Mouse (Mus musculus): ENCODE results near the gene C330007P06Rik. TPM values are rescaled to one million over a fixed set of nuclear protein-coding genes. Genes with fewer than 3 reads are reported as not detected.
"Not testable (repeated sequence)": the region's sequence is repeated elsewhere in the genome, so short reads cannot be mapped to it uniquely, and the experiment has no call there.

The C330007P06Rik gene
- polyA plus RNA-seq, 1 experiment from 2014 or later, result 32.2 TPM

- not testable (repeated sequence) for H3K4me1 ChIP-seq (replicated peaks; ENCODE audit: control insufficient read depth, insufficient read depth, low read length); DNase-seq (ENCODE audit: low spot score); ATAC-seq (replicated peaks; ENCODE audit: low FRiP score); H3K9me3 ChIP-seq (ENCODE audit: control insufficient read depth, low read length); H3K4me2 ChIP-seq; H3K9ac ChIP-seq (ENCODE audit: low read depth, low read length); H3K27ac ChIP-seq (ENCODE audit: low read depth, low read length); H3K27me3 ChIP-seq (replicated peaks; ENCODE audit: control insufficient read depth, insufficient read depth, low read length); H3K4me3 ChIP-seq (ENCODE audit: low read depth, low read length); H3K36me3 ChIP-seq (ENCODE audit: control insufficient read depth, insufficient read depth, low read length)
- 8% methylated on average over 1 of the region's 1 CpGs for WGBS
Observed at GRCm38 (mm10) chrX:36898931-36899330, 25.0 kb upstream of the C330007P06Rik start.

- H3K9ac ChIP-seq (ENCODE audit: low read depth, low read length), result no peak overlapping the region
- no peaks in the 10 kb centered on the region for H3K4me1 ChIP-seq (replicated peaks; ENCODE audit: control insufficient read depth, insufficient read depth, low read length)
- no peak overlapping the region for H3K4me2 ChIP-seq
- H3K9me3 ChIP-seq (ENCODE audit: control insufficient read depth, low read length), result no peaks in the 10 kb centered on the region
- H3K4me3 ChIP-seq (ENCODE audit: low read depth, low read length), result no peak overlapping the region
- ATAC-seq (replicated peaks; ENCODE audit: low FRiP score) (no peak), DNase-seq (ENCODE audit: low spot score) (no peak)
- WGBS, result 85% methylated on average over 1 of the region's 1 CpGs
- no peak overlapping the region for H3K27ac ChIP-seq (ENCODE audit: low read depth, low read length)
- no peaks in the 10 kb centered on the region for H3K27me3 ChIP-seq (replicated peaks; ENCODE audit: control insufficient read depth, insufficient read depth, low read length)
- peaks cover 3% of the 10 kb centered on the region; the same call in 1 of the 2 replicates for H3K36me3 ChIP-seq (ENCODE audit: control insufficient read depth, insufficient read depth, low read length)
Observed at GRCm38 (mm10) chrX:36884719-36885118, 10.8 kb upstream of the C330007P06Rik start.

- H3K36me3 ChIP-seq (ENCODE audit: control insufficient read depth, insufficient read depth, low read length), result no peaks in the 10 kb centered on the region
- H3K9me3 ChIP-seq (ENCODE audit: control insufficient read depth, low read length), result no peaks in the 10 kb centered on the region
- peak overlapping the region; percentile 73 for H3K4me2 ChIP-seq
- peak overlapping the region; percentile 76 for H3K4me3 ChIP-seq (ENCODE audit: low read depth, low read length)
- WGBS, result 11% methylated on average over 36 of the region's 36 CpGs
- peak overlapping the region; percentile 41; the same call in 1 of the 2 replicates for H3K27ac ChIP-seq (ENCODE audit: low read depth, low read length)
- no peaks in the 10 kb centered on the region for H3K4me1 ChIP-seq (replicated peaks; ENCODE audit: control insufficient read depth, insufficient read depth, low read length)
- peak overlapping the region; percentile 81 for H3K9ac ChIP-seq (ENCODE audit: low read depth, low read length)
- ATAC-seq (replicated peaks; ENCODE audit: low FRiP score) (peak; percentile 50), DNase-seq (ENCODE audit: low spot score) (no peak)
- H3K27me3 ChIP-seq (replicated peaks; ENCODE audit: control insufficient read depth, insufficient read depth, low read length), result no peaks in the 10 kb centered on the region
Observed at GRCm38 (mm10) chrX:36874704-36875128, 805 bp upstream of the C330007P06Rik start.

GRCm38 (mm10) chrX:36874178-36874696 is 326 bp upstream of the C330007P06Rik start:
- Histone ChIP-seq H3K27me3 (replicated peaks; ENCODE audit: control insufficient read depth, insufficient read depth, low read length) (no peaks in the 10 kb centered on the region), H3K27ac (ENCODE audit: low read depth, low read length) (peak overlapping the region; percentile 41; the same call in 1 of the 2 replicates), H3K9ac (ENCODE audit: low read depth, low read length) (peak overlapping the region; percentile 81), H3K9me3 (ENCODE audit: control insufficient read depth, low read length) (no peaks in the 10 kb centered on the region), H3K36me3 (ENCODE audit: control insufficient read depth, insufficient read depth, low read length) (no peaks in the 10 kb centered on the region), H3K4me2 (peak overlapping the region; percentile 73), H3K4me3 (ENCODE audit: low read depth, low read length) (peak overlapping the region; percentile 76), H3K4me1 (replicated peaks; ENCODE audit: control insufficient read depth, insufficient read depth, low read length) (no peaks in the 10 kb centered on the region)
- 10% methylated on average over 56 of the region's 57 CpGs for WGBS
- peak; percentile 98 for ATAC-seq (replicated peaks; ENCODE audit: low FRiP score)
- peak; percentile 86 for DNase-seq (ENCODE audit: low spot score)

- no peaks in the 10 kb centered on the region for H3K36me3 ChIP-seq (ENCODE audit: control insufficient read depth, insufficient read depth, low read length)
- no peaks in the 10 kb centered on the region for H3K9me3 ChIP-seq (ENCODE audit: control insufficient read depth, low read length)
- DNase-seq (ENCODE audit: low spot score) (no peak), ATAC-seq (replicated peaks; ENCODE audit: low FRiP score) (no peak)
- no peak overlapping the region for H3K27ac ChIP-seq (ENCODE audit: low read depth, low read length)
- no peak overlapping the region for H3K4me2 ChIP-seq
- no peak overlapping the region for H3K4me3 ChIP-seq (ENCODE audit: low read depth, low read length)
- no peak overlapping the region for H3K9ac ChIP-seq (ENCODE audit: low read depth, low read length)
- H3K4me1 ChIP-seq (replicated peaks; ENCODE audit: control insufficient read depth, insufficient read depth, low read length), result no peaks in the 10 kb centered on the region
- WGBS, result 34% methylated on average over 3 of the region's 3 CpGs
- no peaks in the 10 kb centered on the region for H3K27me3 ChIP-seq (replicated peaks; ENCODE audit: control insufficient read depth, insufficient read depth, low read length)
Observed at GRCm38 (mm10) chrX:36870372-36870771, 3.5 kb downstream of the C330007P06Rik start.

GRCm38 (mm10) chrX:36864609-36865328 is 9.1 kb downstream of the C330007P06Rik start:
- 60% methylated on average over 8 of the region's 8 CpGs for WGBS
- 0 out of 2 replicates have a peak overlapping the region, but pooled peaks have one; percentile 43 for H3K27ac ChIP-seq (ENCODE audit: low read depth, low read length)
- H3K4me3 ChIP-seq (ENCODE audit: low read depth, low read length), result peak overlapping the region; percentile 50
- peak overlapping the region; percentile 33; the same call in 1 of the 2 replicates for H3K4me2 ChIP-seq
- H3K27me3 ChIP-seq (replicated peaks; ENCODE audit: control insufficient read depth, insufficient read depth, low read length), result no peaks in the 10 kb centered on the region
- no peaks in the 10 kb centered on the region for H3K36me3 ChIP-seq (ENCODE audit: control insufficient read depth, insufficient read depth, low read length)
- H3K9ac ChIP-seq (ENCODE audit: low read depth, low read length), result no peak overlapping the region
- no peaks in the 10 kb centered on the region; the same call in 1 of the 2 replicates for H3K4me1 ChIP-seq (replicated peaks; ENCODE audit: control insufficient read depth, insufficient read depth, low read length)
- DNase-seq (ENCODE audit: low spot score), result no peak
- no peaks in the 10 kb centered on the region for H3K9me3 ChIP-seq (ENCODE audit: control insufficient read depth, low read length)
- no peak for ATAC-seq (replicated peaks; ENCODE audit: low FRiP score)

GRCm38 (mm10) chrX:36863766-36864608 is 9.9 kb downstream of the C330007P06Rik start:
- H3K4me1 ChIP-seq (replicated peaks; ENCODE audit: control insufficient read depth, insufficient read depth, low read length), result no peaks in the 10 kb centered on the region; the same call in 1 of the 2 replicates
- H3K36me3 ChIP-seq (ENCODE audit: control insufficient read depth, insufficient read depth, low read length), result no peaks in the 10 kb centered on the region
- no peaks in the 10 kb centered on the region for H3K27me3 ChIP-seq (replicated peaks; ENCODE audit: control insufficient read depth, insufficient read depth, low read length)
- H3K4me3 ChIP-seq (ENCODE audit: low read depth, low read length), result peak overlapping the region; percentile 50
- peak overlapping the region; percentile 43 for H3K27ac ChIP-seq (ENCODE audit: low read depth, low read length)
- DNase-seq (ENCODE audit: low spot score), result peak; percentile 71
- peak overlapping the region; percentile 68 for H3K4me2 ChIP-seq
- 12% methylated on average over 43 of the region's 44 CpGs for WGBS
- no peaks in the 10 kb centered on the region for H3K9me3 ChIP-seq (ENCODE audit: control insufficient read depth, low read length)
- peak; percentile 84 for ATAC-seq (replicated peaks; ENCODE audit: low FRiP score)
- H3K9ac ChIP-seq (ENCODE audit: low read depth, low read length), result peak overlapping the region; percentile 58

GRCm38 (mm10) chrX:36852631-36853030 is 21.3 kb downstream of the C330007P06Rik start:
- no peak for ATAC-seq (replicated peaks; ENCODE audit: low FRiP score)
- Histone ChIP-seq H3K27ac (ENCODE audit: low read depth, low read length) (no peak overlapping the region), H3K4me3 (ENCODE audit: low read depth, low read length) (no peak overlapping the region), H3K4me1 (replicated peaks; ENCODE audit: control insufficient read depth, insufficient read depth, low read length) (no peaks in the 10 kb centered on the region), H3K4me2 (no peak overlapping the region), H3K36me3 (ENCODE audit: control insufficient read depth, insufficient read depth, low read length) (0 out of 2 replicates have a peak, but pooled peaks cover 3% of the 10 kb centered on the region), H3K9ac (ENCODE audit: low read depth, low read length) (no peak overlapping the region), H3K27me3 (replicated peaks; ENCODE audit: control insufficient read depth, insufficient read depth, low read length) (no peaks in the 10 kb centered on the region), H3K9me3 (ENCODE audit: control insufficient read depth, low read length) (no peaks in the 10 kb centered on the region)
- DNase-seq (ENCODE audit: low spot score), result no peak
- 83% methylated on average over 8 of the region's 8 CpGs for WGBS
